Mouse (Mus musculus) olfactory bulb, adult 2 months (tissue): Measurements from ENCODE around the gene Faiml.

ENCODE experiments used
- CTCF ChIP-seq: fragments of 200-500 bp; IDR thresholded peaks from 2 replicates; pipeline ENCODE4 v1.5.1; 2012; ENCODE audit warnings: low read depth, mild to moderate bottlenecking, low read length, moderate library complexity; ENCODE audit not compliant: insufficient read depth
- POLR2A ChIP-seq: fragments of 200-500 bp; IDR thresholded peaks from 2 replicates; pipeline ENCODE4 v1.6.1; 2012; ENCODE audit warnings: mild to moderate bottlenecking, low read depth, low read length, moderate library complexity; ENCODE audit not compliant: insufficient read depth

DNA sequence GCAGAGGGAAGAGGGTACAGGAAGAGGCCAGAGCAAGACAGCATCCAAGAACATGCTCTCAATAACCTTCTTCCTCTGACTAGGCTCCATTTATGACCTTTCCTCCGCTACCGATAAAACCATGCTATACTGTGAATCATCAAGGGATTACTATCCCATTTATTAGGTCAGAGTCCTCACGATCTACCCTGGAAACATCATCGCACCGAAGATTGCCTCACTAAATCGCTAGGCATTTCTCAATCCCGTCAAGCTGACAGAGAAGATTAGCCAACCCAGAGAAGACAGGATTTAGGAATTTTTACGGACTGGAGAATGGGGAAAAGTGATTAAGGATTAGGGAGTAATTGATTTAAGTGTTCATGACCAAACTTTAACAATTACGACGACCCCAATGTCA is 1.2 kb upstream of the Faiml start:
- no peak for TF ChIP-seq CTCF
- no peak for TF ChIP-seq POLR2A
